Mouse (Mus musculus): ENCODE results near the gene Acot10. TPM values are rescaled to one million over a fixed set of nuclear protein-coding genes. Genes with fewer than 3 reads are reported as not detected.

The Acot10 gene
- total RNA-seq (2012; rRNA removed) = 0.21 TPM in 2 replicates
- total RNA-seq (2014; rRNA removed) = 1.4 and 2.9 TPM in 2 replicates
- 0.31 TPM in 1 of 2 replicates, not detected in the other for polyA plus RNA-seq (2012; ENCODE audit: insufficient read length, low read depth)

DNA sequence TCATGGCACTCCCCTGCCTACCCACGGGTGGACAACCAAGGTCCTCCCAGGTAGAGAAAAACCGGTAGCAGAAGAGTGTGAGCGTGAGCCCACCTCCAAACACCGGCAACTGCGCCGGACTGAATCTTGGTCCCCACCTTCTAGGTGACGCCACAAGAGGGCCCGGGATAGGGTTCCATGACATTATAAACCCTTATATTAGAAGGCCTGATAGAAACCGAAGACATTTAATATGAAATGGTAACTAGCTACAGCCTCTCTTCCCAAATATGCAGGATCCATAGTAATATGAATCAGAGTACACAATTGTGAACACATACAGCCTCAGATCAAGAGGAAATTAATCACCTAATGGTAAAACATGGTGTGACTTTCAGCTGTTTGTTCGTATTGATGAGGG lies at the start of gene Acot10:
TSS of gene Acot10 (minus strand) at position 101 of the 400 bp plus-strand sequence.
- Histone ChIP-seq H3K79me2 (replicated peaks; ENCODE audit: control insufficient read depth, extremely low read depth, insufficient read depth, poor library complexity, severe bottlenecking) (no peaks in the 10 kb centered on the region), H3K4me2 (ENCODE audit: insufficient read depth, low read depth, poor library complexity, severe bottlenecking) (no peak within 1 kb of the TSS), H3K4me3 (replicated peaks in 1 of 3; ENCODE audit: low read depth in 2 of 3, low read length in 2 of 3, poor library complexity in 1 of 3) (no peak within 1 kb of the TSS), H3K27me3 (replicated peaks) (no peaks in the 10 kb centered on the region), H3K36me3 (replicated peaks in 1 of 2; ENCODE audit: control insufficient read depth in 1 of 2, insufficient read depth in 1 of 2, low read length in 1 of 2) (no peaks in the 10 kb centered on the region), H3K9ac (ENCODE audit: insufficient read depth, low read depth) (no peak within 1 kb of the TSS), H3K9me3 (replicated peaks; ENCODE audit: low read length) (peaks cover 14% of the 10 kb centered on the region), H3K27ac (ENCODE audit: insufficient read depth, low read depth) (no peak within 1 kb of the TSS), H3K4me1 (ENCODE audit: control insufficient read depth in 1 of 2, insufficient read depth in 2 of 2) (no peaks in the 10 kb centered on the region)
- in situ Hi-C loops (cut with MboI; ENCODE audit: low pct_ligation_motif_present, low pct_unique_long_range_greater_than_20kb, low sequenced_read_pairs) (no loop called here), dilution Hi-C loops (cut with MboI; ENCODE audit: extremely low pct_ligation_motif_present, extremely low pct_unique_long_range_greater_than_20kb, low sequenced_read_pairs) (no loop called here)
- no peak for DNase-seq (ENCODE audit: extremely low read depth)
- TF ChIP-seq POLR2A (IDR thresholded peaks at IDR 0.05; ENCODE audit: low read depth, low read length) (no peak), MXI1 (IDR thresholded peaks at IDR 0.05; ENCODE audit: low read depth, low read length) (no peak), USF1 (IDR thresholded peaks at IDR 0.05; ENCODE audit: low read depth, low read length) (no peak), CHD2 (IDR thresholded peaks at IDR 0.05; ENCODE audit: low read length) (no peak), POLR2AphosphoS2 (IDR thresholded peaks at IDR 0.05; ENCODE audit: low read depth, low read length) (no peak), CTCF (conservative IDR thresholded peaks at IDR 0.05 in 1 of 2, IDR thresholded peaks at IDR 0.05 in 1 of 2; ENCODE audit: low read depth in 2 of 2, low read length in 2 of 2) (no peak), RAD21 (IDR thresholded peaks at IDR 0.05; ENCODE audit: low read depth, low read length) (no peak), MAFK (IDR thresholded peaks at IDR 0.05; ENCODE audit: insufficient replicate concordance, low read length) (no peak), RCOR1 (conservative IDR thresholded peaks at IDR 0.05; ENCODE audit: low read depth, low read length) (no peak), TCF12 (IDR thresholded peaks at IDR 0.05; ENCODE audit: low read depth, low read length) (no peak), ETS1 (conservative IDR thresholded peaks at IDR 0.05; ENCODE audit: low read depth, low read length) (no peak)

DNA sequence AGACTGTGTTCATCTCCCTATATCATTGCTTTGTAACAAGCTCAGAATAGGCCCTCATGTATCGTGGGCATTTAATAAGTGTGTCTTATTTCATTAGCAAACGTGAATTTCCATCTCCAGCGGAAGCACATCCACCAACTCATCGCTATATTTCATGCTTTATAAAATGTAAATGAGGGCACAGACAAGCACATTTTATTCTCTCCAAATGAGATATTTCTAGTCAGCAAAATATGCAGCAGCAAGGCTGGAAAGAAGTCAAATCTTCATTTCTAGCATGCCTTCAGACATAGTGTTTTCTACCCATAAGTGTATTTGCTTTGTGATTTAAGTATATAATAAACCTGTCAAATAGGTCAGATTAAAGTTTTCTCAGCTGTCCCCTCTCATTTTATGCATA lies 45.3 kb upstream of the Acot10 start:
- Histone ChIP-seq H3K4me2 (ENCODE audit: insufficient read depth, low read depth, poor library complexity, severe bottlenecking) (no peak overlapping the region), H3K27me3 (replicated peaks) (no peaks in the 10 kb centered on the region), H3K9me3 (replicated peaks; ENCODE audit: low read length) (peaks cover 13% of the 10 kb centered on the region), H3K4me1 (ENCODE audit: control insufficient read depth in 1 of 2, insufficient read depth in 2 of 2) (no peaks in the 10 kb centered on the region), H3K9ac (ENCODE audit: insufficient read depth, low read depth) (no peak overlapping the region), H3K79me2 (replicated peaks; ENCODE audit: control insufficient read depth, extremely low read depth, insufficient read depth, poor library complexity, severe bottlenecking) (no peaks in the 10 kb centered on the region), H3K27ac (ENCODE audit: insufficient read depth, low read depth) (no peak overlapping the region), H3K4me3 (replicated peaks in 1 of 3; ENCODE audit: low read depth in 2 of 3, low read length in 2 of 3, poor library complexity in 1 of 3) (no peak overlapping the region), H3K36me3 (replicated peaks in 1 of 2; ENCODE audit: control insufficient read depth in 1 of 2, insufficient read depth in 1 of 2, low read length in 1 of 2) (no peaks in the 10 kb centered on the region)
- in situ Hi-C loops (cut with MboI; ENCODE audit: low pct_ligation_motif_present, low pct_unique_long_range_greater_than_20kb, low sequenced_read_pairs) = no loop called here
- TF ChIP-seq NRF1 (IDR thresholded peaks at IDR 0.05; ENCODE audit: low read depth, low read length) (no peak), E2F4 (IDR thresholded peaks at IDR 0.05; ENCODE audit: insufficient replicate concordance, low read depth, low read length) (no peak), CHD1 (IDR thresholded peaks at IDR 0.05; ENCODE audit: low read depth, low read length) (no peak), MYC (IDR thresholded peaks at IDR 0.05; ENCODE audit: low read depth, low read length) (no peak), RCOR1 (conservative IDR thresholded peaks at IDR 0.05; ENCODE audit: low read depth, low read length) (no peak), ZC3H11A (IDR thresholded peaks at IDR 0.05; ENCODE audit: low read depth, low read length) (no peak), TBP (conservative IDR thresholded peaks at IDR 0.05; ENCODE audit: low read depth, low read length) (no peak), JUND (conservative IDR thresholded peaks at IDR 0.05; ENCODE audit: low read depth, low read length) (no peak), USF1 (IDR thresholded peaks at IDR 0.05; ENCODE audit: low read depth, low read length) (no peak), ZKSCAN1 (IDR thresholded peaks at IDR 0.05; ENCODE audit: borderline replicate concordance, low read depth, low read length) (no peak), MEF2A (IDR thresholded peaks at IDR 0.05; ENCODE audit: borderline replicate concordance, low read depth, low read length) (no peak)
- dilution Hi-C loops (cut with MboI; ENCODE audit: extremely low pct_ligation_motif_present, extremely low pct_unique_long_range_greater_than_20kb, low sequenced_read_pairs) = no loop called here
- no peak for DNase-seq (ENCODE audit: extremely low read depth)

Measured in CH12.LX (cell line).